Mouse (Mus musculus) cortical plate, adult 2 months (tissue): ENCODE data around the gene St3gal3.

Source experiments
- CTCF ChIP-seq: fragments of 200-500 bp; IDR thresholded peaks from 2 replicates; pipeline ENCODE4 v1.5.1; 2011; ENCODE audit warnings: mild to moderate bottlenecking, control low read depth, low read length; ENCODE audit not compliant: insufficient read depth; ENCODE audit errors: extremely low read depth
- POLR2A ChIP-seq: fragments of 200-500 bp; IDR thresholded peaks from 2 replicates; pipeline ENCODE4 v1.6.1; 2011; ENCODE audit warnings: mild to moderate bottlenecking, low read length, control low read depth; ENCODE audit not compliant: insufficient read depth; ENCODE audit errors: extremely low read depth

DNA sequence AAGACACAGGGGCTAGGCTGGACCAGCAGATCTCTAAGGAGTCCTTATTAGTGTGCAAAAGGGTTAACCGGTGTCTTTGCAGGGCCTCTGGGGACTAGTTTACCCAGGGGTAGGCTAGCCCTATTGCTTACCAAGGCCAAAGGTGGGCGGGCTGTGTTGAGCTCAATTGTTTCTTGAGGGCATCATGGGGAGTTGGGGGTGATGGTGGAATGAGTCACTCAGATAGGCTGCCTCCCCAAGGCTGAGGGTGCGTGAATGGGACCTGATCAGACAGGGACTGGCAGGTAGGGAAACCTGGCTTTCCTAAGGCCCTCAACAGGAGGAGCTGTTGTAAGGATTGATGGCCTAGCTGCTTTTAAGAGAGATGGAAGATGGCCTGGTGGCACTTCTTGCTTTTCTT, 142.7 kb downstream of the St3gal3 start:
- no peak for TF ChIP-seq POLR2A
- TF ChIP-seq CTCF: no peak
